Mouse (Mus musculus): ENCODE data around the gene Pick1. TPM values are rescaled to one million over a fixed set of nuclear protein-coding genes. Genes with fewer than 3 reads are reported as not detected.

Gene Pick1
- total RNA-seq, 2 experiments from 2014 or later = 32.1 to 33.2 TPM

- DNase-seq (ENCODE audit: low spot score in 2 of 2) = no peak
These were observed 39.5 kb downstream of the Pick1 start for GRCm38 (mm10) chr15:79268521-79268920.

DNA sequence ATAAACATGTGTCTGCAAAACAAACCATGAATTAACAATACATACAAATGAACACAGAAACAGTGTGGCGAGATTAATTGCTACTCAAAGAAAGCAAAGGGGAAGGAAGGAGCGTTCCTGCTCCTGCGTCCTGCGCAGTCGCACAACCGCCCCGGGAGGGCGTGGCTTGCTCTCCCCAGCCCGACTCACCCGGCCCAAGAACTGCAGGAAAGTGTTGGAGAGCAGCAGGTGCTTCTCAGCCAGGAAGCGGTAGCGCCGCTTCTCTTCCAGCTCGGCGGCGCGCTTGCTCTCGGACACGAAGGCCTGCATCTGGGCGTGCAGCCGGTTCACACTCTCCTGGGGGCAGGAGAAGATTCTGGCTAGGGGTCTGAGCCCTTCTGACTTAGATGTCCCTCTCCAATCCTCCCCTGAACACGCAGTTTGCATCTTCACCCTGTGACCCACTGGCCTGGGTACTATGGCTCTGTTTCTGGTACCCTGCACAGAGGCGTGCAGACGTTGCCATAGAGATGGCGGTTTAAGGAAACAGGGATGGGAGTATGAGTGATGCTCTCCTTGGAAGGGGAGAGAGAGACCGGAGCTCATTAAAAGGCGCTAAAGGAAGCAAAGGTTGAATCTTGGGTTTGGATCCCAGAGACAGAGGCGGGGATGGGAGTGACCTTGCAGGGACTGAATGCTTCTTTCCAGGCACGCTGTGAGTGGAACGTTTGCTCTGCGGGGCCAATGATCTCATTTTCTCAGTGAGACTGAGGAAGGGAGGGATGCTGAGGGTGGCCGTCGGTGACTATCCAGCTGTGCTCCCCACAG lies 41.5 kb downstream of the Pick1 start:
- DNase-seq (ENCODE audit: low spot score in 2 of 2) = no peak

DNA sequence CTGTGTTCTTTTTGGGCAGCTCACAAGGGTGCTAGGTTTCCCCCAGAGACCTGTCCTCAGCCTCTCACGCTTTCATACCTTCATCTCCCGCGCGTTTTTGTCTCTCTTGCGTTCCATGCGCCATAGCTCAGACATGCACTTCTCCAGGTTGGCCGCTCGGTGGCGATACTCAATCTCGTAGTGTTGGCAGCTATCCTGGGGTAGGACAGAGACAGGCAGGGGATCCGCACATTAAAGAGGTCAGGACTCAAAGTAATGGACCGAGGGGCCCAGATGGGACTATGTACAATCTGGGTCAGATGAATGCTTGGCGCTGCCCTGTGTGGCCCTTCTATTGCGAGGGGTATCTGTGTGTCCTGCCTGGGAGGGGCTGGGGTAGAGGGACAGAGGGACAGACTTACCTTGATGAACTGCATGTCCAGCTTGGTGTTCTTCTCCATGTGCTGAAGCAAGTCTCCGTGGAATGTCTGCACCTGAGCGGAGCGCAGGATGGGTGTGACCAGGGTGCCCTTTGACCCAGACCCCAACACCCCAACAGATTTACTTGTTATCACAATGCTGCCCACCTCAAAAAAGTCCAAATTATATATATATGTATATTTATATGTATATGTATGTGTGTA lies 42.3 kb downstream of the Pick1 start:
- no peak for DNase-seq (ENCODE audit: low spot score in 2 of 2)

DNA sequence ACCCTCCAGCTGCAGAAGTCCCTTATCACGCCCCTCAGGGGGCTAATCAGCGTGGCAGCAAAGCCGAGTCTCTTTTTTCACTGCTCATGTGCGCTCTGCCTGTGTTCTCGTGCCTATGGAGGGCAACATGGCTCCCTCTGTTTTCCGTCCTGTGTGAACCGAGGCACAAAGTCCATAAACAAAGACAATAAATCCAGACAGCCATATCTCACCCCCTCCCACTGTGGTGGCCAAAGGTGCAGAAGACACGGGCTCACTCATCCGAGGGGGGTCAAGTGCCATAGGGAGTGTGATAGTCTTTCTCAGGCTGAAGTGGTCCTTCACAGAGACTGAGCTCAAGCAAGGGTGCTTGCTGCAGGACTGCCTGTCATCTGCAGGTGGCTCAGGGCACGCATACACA lies 44.0 kb downstream of the Pick1 start:
- no peak for DNase-seq (ENCODE audit: low spot score in 2 of 2)

DNA sequence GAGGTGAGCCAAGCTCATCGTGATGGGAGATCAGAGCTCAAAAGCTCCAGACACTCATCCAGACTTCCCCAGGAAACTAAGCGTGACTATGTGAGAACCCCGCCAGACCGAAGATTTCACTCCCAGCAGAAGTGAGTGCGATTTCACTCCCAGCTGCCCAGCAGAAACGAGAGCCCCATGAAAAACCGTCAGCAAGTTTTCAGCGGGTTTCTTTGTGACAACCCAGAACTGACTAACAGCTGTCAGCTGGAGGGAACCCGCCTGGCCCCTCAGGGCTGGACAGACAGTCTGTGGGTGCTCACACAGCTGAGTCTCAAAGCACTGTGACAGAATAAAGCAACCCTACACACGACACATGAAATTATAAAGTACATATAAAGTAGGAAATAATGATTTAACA lies 48.8 kb downstream of the Pick1 start:
- DNase-seq (ENCODE audit: low spot score in 2 of 2) = no peak

DNA sequence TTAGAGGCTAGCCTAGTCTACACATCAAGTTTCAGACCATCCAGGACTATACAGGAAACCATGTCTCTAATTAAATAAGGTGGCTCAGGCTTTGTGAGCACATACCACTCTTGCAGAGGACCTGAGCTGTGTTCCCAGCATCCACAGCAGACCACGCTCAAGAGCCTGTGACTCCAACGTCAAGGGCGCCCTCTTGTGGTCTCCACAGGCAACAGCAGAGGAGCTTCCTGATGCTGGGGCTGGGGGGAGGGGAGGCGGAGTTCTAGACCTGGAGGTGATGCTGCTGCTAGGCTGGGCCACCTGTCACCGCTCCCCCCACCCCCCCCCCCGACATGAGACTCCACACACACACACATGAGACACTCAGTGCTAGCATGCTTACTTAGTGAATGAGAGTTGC lies 51.2 kb downstream of the Pick1 start:
- no peak for DNase-seq (ENCODE audit: low spot score in 2 of 2)

DNA sequence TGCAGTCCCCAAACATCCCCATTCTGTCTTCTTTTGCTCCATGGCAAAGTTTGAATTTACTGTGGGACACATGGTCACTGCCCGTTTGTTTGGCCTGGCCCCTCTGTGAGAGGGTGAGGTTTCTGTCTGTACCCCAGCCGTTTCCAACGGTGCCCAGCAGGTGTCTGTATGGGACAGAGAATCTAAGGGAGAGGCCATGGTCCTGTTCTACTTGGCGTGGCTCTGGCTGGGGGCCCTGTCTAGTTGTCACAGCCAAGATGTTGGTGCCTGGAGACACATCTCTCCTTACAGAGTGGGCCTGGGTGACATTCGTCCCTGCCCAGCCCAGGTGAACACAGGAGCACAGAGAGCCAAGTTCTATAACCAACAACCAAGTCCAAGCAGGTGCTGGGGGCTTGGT lies 51.9 kb downstream of the Pick1 start:
- DNase-seq (ENCODE audit: low spot score in 2 of 2) = no peak

GRCm38 (mm10) chr15:79281389-79281788 lies 52.4 kb downstream of the Pick1 start:
- no peak for DNase-seq (ENCODE audit: low spot score in 2 of 2)

GRCm38 (mm10) chr15:79282434-79282833 lies 53.5 kb downstream of the Pick1 start:
- DNase-seq (ENCODE audit: low spot score in 2 of 2) = no peak

DNA sequence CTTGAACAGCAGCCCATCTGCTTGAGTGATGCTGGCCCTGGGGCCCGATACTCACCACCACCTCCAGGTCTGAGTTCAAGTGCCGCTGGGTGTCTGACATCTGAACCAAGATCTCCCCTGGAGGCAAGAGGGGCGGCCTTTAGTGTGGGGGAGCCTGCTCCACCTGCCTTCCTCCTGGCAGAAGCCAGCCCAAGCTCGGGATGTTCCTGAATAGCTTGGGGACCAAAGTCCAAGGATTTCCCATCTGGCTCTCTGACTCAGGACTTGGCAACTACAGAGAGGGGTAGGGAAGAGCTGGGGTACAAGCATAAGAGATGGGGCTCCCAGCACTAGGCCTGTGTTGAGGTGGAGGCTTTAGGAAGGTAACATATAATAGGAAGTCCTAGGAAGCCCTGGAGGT lies 54.4 kb downstream of the Pick1 start:
- no peak for DNase-seq (ENCODE audit: low spot score in 2 of 2)

GRCm38 (mm10) chr15:79285399-79285798 lies 56.4 kb downstream of the Pick1 start, which contains the start of gene Baiap2l2:
Baiap2l2 (minus strand) TSS chr15:79285537.
- DNase-seq (ENCODE audit: low spot score in 2 of 2) = no peak

DNA sequence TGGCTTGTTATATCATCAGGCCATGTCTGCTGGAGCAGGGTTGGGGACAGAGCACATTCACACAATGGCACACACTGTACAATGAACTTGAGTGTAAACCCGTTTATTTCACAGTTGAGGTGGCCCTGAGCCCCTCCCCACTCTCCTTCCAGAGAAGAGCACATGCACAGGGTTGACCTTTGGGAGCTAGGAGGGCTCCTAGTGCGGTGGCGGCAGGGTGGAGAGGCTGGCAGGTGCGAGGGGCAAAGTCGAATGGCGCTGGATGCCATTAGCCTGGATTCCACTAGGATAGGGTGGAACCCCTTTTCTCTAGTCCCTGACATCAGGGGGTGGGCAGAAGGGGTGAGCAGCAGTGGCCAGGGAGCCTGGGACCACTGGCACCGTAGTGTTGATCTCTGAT lies 57.2 kb downstream of the Pick1 start:
- no peak for DNase-seq (ENCODE audit: low spot score in 2 of 2)

DNA sequence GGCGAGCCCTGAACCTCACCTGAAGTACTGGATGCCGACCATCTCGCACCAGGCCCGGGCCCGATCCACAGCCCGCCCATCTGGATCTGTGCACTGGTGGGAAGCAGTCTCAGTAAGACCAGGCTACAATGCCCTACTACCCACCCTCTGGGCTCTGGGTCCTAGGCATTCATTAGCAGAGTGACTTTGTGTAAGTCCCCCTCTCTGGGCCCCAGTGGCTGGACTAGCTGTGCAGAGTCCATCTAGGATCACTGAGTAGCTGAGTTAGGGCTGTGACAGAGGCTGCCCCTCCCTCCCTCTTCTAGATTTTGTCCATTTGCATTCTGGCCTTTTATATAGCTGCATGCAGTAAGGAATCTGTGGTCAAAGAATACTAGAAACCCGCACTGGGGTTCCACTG lies 58.1 kb downstream of the Pick1 start:
- DNase-seq (ENCODE audit: low spot score in 2 of 2) = no peak

- no peak for DNase-seq (ENCODE audit: low spot score in 2 of 2)
These were observed 59.4 kb downstream of the Pick1 start for GRCm38 (mm10) chr15:79288387-79288786.

- no peak for DNase-seq (ENCODE audit: low spot score in 2 of 2)
These were observed 60.5 kb downstream of the Pick1 start for GRCm38 (mm10) chr15:79289441-79289840.

GRCm38 (mm10) chr15:79290340-79290739 lies 61.4 kb downstream of the Pick1 start:
- DNase-seq (ENCODE audit: low spot score in 2 of 2) = no peak

- DNase-seq (ENCODE audit: low spot score in 2 of 2) = no peak
These were observed 63.8 kb downstream of the Pick1 start for GRCm38 (mm10) chr15:79292779-79293178.

DNA sequence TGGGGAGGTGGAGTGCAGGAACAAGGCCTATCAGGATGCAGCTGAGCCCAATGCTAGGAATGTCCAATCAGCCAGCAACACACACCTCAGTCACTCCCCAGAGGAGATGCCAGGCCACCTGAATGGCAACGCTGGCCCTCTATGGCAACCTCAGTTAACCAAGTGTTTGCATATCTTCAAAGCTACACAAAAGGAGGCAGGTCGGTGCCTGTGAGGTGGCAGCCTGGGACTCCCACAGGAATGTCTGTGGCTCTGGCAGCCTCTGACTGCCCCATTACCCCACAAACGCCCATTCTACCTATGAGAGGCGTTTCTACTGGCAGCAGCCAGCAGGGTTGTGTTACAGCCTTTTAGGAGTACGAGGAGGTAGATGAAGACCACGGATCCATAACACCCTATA lies 69.6 kb downstream of the Pick1 start:
- no peak for DNase-seq (ENCODE audit: low spot score in 2 of 2)

Other genes with a start within 250 kb of the Pick1 start
- 100 to 1,000 TPM; 361 to 374 TPM for gene H1f0, start 200.7 kb upstream of the Pick1 start, total RNA-seq (2021)
- gene Galr3, start 187.3 kb upstream of the Pick1 start, total RNA-seq (2021) = 1 to 10 TPM in 1 of 2 experiments, under 1 TPM in 1; 0.65 to 1.1 TPM
- gene Ankrd54, start 166.3 kb upstream of the Pick1 start, total RNA-seq (2021) = 10 to 100 TPM; 23.8 to 29.7 TPM
- gene Eif3l, start 154.0 kb upstream of the Pick1 start, total RNA-seq (2021) = 100 to 1,000 TPM; 158 to 162 TPM
- 10 to 100 TPM; 36.0 to 40.2 TPM for gene Micall1, start 120.3 kb upstream of the Pick1 start, total RNA-seq (2021)
- 100 to 1,000 TPM; 134 to 142 TPM for gene Polr2f, start 88.2 kb upstream of the Pick1 start, total RNA-seq (2021)
- 1 to 10 TPM; 8.0 to 9.0 TPM for gene 1700088E04Rik, start 87.9 kb upstream of the Pick1 start, total RNA-seq (2021)
- 10 to 100 TPM in 1 of 2 experiments, 1 to 10 TPM in 1; 9.5 to 12.3 TPM for gene Sox10, start 63.9 kb upstream of the Pick1 start, total RNA-seq (2021)
- under 1 TPM; 0.17 to 0.70 TPM for gene Gm49486, start 218 bp downstream of the Pick1 start, total RNA-seq (2021)
- gene Slc16a8, start 25.6 kb downstream of the Pick1 start, total RNA-seq (2021) = under 1 TPM; 0.17 TPM
- gene Baiap2l2, start 56.4 kb downstream of the Pick1 start, total RNA-seq (2021) = 1 to 10 TPM; 2.3 to 5.5 TPM
- 10 to 100 TPM; 25.3 to 28.2 TPM for gene Pla2g6, start 99.2 kb downstream of the Pick1 start, total RNA-seq (2021)
- gene Maff, start 117.4 kb downstream of the Pick1 start, total RNA-seq (2021) = 1 to 10 TPM; 3.2 to 4.6 TPM
- 10 to 100 TPM; 45.7 to 47.4 TPM for gene Tmem184b, start 174.4 kb downstream of the Pick1 start, total RNA-seq (2021)
- gene Csnk1e, start 226.4 kb downstream of the Pick1 start, total RNA-seq (2021) = 100 to 1,000 TPM; 108 to 111 TPM

Measured in adrenal gland, postnatal 4 days (tissue).